Mouse (Mus musculus): ENCODE data around the gene Filip1l.

- TF ChIP-seq POLR2A (IDR thresholded peaks at IDR 0.05; ENCODE audit: low read depth, low read length) (no peak), CTCF (IDR thresholded peaks at IDR 0.05; ENCODE audit: extremely low read depth, insufficient read length, insufficient replicate concordance, low read depth, low read length) (no peak)
Measured at GRCm38 (mm10) chr16:57305463-57305862, 47.4 kb upstream of the Filip1l start.
